Mouse (Mus musculus) gastrocnemius, postnatal 25 days (tissue): ENCODE results near the gene Wscd2. TPM values are rescaled to one million over a fixed set of nuclear protein-coding genes. Genes with fewer than 3 reads are reported as not detected.
A peak's percentile ranks its signal among the peaks of the same experiment; 100 is the strongest.
"Not testable (repeated sequence)": the region's sequence is repeated elsewhere in the genome, so short reads cannot be mapped to it uniquely, and the experiment has no call there.

Experiments used
- DNase-seq: peaks from one replicate; pipeline ENCODE4 v3.0.0; 2022
- total RNA-seq, 2 experiments: library from RNA; stranded (reverse); gene quantifications; 1 replicate in 1 of 2; 2 replicates in 1 of 2; pipeline ENCODE4 v1.2.3; 2021

The Wscd2 gene
- total RNA-seq, 2 experiments from 2014 or later = 0.31 to 0.46 TPM

DNA sequence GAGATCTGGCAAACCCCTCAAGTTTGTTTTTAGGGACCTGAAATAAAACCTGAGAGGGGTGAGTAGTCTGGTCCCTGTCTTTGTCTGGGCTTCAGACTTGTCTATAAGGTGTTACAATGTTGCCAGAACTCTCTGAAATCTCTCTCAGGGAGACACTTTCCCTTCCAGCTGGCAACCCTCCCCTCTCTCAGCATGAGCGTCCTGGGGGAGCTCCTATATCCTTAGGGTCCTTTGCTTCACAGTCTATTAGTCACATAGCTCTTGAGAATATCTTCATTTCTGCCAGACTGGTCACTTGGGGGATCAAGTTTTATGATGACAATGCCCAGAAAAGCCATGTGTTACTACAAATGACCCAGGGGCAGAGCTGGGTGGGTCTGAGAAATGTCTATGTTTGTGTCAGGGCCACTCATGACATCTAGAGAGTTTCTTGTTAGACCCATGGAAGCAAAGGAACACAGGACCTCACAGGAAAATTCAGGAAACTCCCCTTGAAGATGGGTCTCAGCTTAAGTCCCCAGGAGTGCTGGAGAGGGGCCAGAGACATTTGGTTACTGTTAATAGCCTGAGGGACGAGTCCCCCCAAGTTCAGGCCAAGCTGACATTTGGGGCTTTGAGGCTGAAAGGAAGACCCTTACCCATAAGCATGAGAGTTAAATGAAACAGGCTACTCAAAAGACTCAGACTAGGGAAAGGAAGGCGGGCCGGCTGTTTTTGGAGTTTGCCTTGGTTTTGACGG lies 93.5 kb downstream of the Wscd2 start:
- DNase-seq = no peak

DNA sequence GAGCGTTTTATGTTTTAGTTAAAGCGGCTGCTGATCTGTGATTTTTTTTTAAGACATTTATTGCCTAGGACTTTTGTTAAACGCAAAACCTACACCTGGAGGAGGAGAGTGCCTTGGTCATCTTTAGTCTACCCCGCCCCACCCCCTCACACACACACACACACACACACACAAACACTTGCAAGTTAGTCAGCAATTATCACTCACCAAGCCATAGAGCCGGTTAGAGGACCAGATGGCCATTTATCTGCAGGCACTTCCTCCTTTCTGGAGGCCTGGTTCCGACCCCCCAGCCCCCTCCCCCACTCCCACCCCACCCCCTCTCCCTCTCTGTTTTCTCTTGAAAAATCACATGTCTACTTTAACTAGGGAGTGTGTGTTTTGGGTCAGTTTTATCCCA lies 94.3 kb downstream of the Wscd2 start:
- DNase-seq = no peak

DNA sequence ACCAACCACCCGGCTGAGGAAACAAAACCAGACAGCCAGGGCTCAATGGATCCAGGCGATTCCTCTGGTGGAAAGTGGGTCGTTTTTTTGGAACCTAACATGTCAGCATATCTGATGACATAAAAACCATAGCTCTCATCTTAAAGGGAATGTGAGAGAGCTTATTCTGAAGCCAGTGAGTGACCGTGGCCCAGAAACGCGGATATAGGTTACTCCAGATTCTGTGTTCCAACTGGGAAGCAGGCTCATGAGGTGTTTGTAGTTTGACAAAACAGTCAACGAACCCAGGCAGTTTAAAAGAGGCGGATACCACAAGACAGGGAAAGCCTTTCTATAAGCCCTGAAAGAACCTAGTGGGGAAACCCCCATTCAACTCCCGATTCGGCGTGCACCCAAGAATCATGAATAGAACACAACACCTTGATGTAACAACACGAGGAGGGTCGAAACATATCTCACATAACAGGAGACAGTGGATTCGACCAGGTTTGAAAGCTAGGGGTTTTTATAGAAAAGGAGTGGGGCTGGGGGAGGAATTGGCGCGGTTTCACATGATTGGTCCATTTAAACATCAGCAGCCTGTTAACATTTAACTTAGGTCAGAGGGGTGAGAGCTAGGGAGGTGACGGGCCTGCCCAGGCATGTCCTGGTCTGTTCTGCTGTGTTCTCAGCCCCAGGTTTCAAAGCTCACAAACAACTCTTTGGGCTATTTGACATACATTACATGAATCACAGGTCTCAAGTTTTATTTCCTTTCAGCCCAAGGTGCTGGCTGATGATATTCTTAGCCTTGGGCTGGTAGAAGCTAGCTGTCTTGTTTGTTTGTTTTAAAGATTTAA lies 95.7 kb downstream of the Wscd2 start:
- not testable (repeated sequence) for DNase-seq

DNA sequence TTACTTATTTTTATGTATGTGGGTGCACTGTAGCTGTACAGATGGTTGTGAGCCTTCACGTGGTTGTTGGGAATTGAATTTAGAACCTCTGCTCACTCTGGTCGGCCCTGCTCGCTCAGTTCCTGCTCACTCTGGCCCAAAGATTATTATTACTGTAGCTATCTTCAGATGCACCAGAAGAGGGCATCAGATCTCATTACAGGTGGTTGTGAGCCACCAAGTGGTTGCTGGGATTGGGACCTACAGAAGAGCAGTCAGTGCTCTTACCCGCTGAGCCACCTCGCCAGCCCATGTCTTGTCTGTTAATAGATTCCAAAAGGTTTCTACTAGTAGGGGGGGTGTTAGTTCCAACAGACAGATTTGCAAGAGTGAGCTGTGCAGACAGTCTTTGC lies 96.3 kb downstream of the Wscd2 start:
- not testable (repeated sequence) for DNase-seq

DNA sequence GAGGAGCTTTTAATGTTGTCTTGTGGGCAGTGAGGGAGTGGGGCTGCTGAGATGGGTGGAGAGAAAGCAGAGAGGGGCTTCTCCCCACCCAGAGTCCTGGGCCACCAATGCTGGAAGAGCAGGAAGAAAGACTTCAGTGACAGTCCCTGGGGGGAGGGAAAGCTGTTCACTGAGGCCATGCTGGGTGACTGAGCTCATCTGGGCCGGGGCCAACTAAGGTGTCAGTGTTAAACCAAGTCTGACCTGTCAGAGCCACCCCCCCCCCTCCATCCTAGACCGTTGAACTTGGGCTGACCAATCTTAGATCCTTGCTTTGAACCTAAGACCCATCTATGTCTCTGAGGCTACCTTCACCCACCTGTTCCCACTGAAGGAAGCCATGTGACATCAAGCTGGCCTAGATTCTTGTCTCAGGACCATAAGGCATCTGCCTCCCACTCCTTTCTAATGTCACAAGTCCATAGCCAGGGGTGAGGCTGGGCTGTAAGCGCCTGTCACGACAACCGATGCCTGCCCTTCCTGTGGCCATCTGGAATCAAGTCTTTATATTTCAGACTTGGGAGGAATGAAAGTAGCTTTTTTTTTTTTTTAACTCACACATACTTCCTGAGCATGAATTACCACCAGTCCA lies 100.0 kb downstream of the Wscd2 start:
- no peak for DNase-seq

DNA sequence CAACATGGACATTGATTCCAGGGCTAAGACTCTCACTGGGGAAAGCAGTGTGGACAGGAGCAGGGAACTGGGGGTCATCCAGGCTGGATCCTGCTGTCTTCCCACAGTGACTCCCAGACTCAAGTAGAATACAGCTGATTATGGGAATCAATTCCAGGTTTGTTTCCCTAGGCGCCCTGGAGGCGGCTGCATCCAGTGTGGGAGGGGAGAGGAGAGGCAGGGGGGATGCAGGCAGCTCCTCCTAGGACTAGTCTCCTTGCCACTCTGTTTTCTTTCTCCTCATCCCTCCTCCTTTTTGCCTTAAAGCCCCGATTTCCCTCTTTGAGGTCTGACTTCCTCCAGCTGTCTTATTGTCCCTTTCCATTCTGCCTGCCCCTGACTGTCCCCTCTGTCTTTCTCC lies 101.0 kb downstream of the Wscd2 start:
- no peak for DNase-seq

DNA sequence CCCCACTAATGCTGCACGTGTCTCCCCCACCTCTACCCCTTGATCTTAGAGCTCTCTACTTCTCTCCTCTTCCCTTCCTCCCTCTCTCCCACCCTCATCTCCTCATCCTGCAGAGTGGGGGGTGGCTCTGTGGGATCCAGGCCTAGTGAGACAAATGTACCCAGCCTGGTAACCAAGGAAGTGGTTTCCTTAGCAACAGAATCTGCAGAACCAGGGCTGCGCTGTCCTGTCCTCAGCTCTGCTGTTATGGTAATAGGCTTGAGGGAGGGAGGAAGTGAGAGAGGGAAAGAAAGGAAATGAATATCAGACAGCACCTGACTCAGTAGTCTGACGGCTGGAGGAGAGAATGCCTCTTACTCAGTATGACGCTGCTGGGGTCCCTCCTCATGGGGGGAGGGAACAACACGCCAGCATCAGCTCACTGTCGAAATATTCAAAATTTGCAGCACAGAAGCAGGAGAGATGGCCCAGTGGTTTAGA lies 101.7 kb downstream of the Wscd2 start:
- no peak for DNase-seq

DNA sequence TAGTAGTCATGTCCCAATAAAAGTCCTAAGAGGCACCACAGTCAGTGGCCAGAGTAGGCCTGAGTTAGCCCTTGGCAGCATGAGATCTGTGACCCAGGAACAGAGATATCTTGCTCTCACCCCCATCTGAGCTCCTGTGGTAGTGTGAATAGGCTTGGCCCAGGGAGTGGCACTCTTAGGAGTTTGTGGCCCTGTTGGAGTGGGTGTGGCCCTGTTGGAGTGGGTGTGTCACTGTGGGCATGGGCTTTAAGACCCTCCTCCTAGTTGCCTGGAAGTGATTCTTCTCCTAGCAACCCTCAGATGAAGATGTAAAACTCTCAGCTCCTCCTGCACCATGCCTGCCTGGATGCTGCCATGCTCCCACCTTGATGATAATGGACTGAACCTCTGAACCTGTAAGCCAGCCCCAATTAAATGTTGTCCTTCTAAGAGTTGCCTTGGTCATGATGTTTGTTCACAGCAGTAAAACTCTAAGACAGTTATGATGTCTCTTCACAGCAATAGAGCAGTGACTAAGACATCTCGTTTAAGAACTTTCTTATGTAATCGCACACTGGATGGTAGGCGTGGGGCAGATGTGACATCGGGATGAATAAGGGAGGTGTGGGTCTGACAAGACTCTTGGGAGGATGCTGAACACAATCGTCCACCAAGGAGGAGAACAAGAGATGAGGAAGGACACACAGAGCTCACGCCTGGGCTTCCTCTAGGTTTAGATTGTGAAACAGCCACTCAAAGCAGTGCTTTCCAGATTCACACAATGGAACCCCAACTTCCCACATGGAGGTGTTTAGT lies 104.0 kb downstream of the Wscd2 start:
- DNase-seq = no peak

DNA sequence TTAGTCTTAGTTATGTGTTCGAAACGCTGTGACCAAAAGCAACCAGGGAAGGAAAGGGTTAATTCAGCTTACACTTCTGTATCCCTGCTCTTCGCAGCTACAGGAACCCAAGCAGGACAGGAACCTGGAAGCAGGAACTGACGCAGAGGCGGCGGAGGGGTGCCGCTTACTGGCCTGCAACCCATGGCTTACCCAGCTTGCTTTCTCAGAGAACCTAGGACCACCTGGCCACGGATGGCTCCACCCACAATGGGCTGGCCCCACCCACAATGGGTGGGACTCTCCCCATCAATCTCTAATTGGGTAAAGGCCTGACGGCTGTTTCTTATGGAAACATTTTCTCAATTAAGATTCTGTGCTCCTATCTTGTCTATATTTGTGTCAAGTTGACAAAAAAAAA lies 106.1 kb downstream of the Wscd2 start:
- DNase-seq = no peak

DNA sequence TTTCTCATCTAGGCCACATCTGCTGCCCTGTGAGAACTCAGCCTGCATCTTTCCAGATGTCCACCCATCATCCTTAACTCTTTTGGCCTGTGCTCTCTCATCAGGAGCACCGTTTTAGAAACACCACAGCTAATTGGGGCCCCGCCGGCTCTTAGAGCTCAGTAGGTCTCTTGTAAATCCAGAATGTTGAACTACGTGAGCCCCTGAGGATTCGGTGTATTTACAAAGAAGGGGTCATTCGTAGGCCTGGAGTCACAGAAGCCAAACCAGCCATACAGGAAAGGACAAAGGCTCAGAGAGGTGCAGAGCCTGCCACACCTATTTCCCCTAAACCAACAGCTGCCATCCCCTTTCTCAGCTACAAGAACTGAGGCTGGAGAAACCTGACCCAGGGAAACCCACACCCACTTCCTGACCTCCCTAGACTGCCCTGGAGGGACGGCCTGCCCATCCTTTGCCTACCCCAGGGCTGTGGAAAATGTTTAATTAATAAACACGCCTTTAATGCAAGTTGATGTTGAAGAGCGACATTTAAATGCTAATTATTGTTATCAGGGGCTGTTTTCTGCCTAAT lies 106.7 kb downstream of the Wscd2 start:
- DNase-seq = no peak

DNA sequence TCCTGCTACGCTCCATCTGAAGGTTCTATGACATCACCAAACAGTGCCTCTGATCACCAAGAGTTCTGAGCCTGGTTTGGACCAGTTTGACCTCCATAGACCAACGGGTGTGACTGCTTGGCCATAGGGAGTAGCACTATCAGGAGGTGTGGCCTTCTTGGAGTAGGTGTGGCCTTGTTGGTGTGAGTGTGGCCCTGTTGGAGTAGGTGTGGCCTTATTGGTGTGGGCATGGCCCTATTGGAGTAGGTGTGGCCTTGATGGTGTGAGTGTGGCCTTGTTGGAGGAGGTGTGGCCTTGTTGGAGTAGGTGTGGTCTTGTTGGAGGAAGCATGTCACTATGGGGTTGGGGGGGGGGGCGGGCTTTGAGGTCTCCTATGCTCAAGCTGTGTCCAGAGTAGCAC lies 110.0 kb downstream of the Wscd2 start:
- no peak for DNase-seq

DNA sequence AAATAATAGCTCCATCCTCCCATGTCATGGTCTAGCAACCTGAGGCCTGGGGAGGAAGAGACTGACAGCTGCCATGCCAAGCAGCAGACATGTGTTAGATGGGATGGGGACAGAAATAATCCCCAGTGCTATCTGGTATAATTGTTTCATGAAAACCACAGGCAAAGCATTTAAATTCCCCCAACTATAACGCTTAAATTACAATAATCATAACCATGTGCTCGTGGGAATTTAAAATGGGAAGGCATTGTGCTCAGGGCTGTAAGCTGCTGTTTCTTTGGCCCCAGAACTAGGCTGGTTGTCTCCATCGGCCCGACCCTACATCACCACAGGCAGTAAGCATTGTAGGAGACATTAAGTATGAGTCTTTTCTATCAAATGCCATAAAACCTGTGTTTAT lies 110.7 kb downstream of the Wscd2 start:
- no peak for DNase-seq

DNA sequence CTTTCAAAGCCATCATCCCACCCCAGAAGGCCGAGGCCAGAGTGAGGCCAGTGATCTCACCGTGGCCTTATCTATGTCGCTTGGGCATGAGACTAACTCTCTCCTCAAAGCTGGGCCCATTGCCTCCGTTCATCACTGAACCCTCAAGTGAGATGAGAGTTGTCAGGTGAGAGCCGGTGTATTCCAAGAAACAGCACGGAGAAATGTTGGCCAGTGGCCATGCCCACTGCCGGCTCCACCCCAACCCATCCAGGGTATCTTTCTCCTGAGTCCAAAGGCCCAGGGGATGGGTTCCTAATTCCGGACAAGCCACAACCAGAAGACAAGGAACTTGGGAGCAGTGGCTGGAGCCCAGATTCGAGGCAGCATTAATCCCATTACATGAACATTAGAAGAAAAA lies 113.3 kb downstream of the Wscd2 start:
- DNase-seq = no peak

DNA sequence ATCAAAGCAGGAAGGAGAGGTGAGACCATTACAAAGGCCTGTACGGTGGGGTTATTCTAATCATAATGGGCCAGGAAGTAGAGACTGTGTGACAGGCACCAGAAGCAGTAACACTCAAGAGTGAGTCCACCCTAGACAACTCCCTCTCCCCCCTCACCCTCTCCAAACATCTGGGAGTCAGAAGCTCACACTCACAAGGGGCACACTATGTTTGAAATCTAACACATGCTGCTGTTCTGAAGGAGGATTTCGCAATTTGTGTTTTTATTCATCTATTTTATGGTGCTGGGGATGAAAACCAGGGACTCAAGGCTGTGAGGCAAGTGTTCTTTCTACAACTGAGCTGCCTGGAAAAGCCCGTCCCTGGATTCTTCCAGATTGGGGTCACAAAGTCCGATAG lies 114.6 kb downstream of the Wscd2 start:
- DNase-seq = no peak

DNA sequence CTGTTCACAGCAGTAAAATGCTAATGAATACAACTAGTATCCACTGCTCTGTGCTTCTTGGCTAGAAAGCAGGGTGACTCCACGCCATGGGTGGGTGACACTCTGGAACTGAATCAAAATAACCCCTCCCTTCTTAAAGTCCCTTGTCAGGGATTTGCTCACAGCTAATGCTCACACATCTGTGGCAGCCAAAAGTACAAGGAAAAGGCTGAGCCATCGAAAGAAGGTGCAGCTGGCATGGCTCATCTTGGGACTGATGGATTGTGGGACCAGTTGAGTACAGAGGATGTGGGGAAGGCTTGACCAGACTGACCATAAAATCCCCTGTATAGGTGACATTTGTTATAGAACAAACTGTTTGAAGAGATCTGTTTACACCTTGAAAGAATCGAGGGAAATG lies 116.0 kb downstream of the Wscd2 start:
- no peak for DNase-seq

DNA sequence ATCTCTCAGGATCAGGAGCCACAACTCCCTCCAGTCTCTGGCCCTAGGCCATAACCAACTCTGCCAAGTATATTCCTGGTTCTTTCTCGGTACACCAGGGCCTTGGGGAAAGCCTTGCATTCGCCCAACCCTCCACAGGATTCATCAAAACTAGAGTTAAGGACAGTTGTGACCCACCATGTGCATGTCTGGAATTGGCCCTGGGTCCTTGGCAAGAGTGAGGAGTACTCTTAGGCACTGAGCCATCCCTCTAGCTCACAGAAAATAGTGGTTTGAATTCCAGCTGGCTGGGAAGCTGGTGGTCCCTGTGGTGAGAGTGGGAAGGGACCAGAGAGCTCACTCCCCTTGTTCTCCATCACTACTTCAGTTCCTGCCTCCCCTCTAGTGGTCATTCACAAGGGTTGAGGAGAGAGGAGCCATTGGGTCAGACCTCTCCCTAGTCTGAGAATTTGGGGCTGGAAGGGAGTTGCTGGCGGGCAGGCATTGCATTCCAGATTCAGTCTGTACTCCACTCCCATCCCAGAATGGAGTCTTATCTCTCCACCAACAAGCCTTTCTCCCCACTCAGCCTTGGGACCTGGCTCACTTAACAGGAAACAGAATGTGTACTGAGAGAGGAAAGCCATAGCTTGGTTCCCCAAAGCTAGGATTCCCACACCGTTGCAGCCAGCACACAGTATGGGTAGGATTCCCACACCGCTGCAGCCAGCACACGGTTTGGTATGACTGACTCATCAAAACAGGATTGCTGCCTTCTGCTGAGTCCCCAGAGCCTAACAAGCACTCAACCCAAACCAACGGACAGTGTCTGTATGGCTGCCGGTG lies 117.0 kb downstream of the Wscd2 start:
- DNase-seq = peak; percentile 55

DNA sequence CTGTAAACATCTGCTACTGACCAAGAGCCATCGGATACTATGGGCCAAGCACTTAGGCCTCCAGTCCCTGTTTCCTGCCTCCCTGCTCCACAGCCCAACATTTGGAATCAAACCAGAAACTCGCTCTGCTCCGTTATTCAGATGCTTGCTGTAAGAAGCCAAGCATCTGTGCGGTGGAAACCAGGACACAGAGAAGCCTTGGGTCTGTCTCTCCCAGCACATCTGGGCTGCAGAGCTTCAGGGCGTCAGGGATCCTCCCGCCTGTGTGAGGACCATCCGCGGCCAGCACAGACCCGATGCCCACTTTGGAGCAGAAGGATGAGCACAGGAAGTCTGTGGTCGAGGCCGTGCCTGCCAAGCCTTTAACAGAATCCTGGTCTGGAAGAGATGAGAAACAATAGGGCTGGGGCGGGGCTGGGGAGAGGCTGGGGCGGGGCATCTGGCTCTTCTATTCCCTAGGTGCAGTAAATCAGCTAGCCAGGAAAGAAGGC lies 117.9 kb downstream of the Wscd2 start:
- DNase-seq = peak; percentile 64

DNA sequence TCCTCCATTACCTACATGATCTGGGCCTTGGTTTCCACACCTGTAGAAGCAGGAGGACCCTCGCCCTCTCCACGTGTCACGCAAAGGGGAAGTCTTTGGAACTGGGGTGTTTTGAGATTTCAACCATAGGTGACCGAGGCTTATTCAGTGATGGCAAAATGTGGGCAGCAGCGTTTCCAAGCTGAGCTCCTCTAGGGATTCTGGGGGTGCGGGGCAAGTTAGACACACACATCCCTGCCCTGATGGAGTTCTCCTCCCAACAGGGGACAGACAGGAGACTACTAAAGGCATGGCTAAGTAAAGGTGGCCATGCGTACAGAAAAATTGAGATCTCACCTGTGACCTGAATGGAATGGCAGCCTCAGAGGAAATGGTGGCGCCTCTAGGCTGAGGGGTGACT lies 118.4 kb downstream of the Wscd2 start:
- no peak for DNase-seq

DNA sequence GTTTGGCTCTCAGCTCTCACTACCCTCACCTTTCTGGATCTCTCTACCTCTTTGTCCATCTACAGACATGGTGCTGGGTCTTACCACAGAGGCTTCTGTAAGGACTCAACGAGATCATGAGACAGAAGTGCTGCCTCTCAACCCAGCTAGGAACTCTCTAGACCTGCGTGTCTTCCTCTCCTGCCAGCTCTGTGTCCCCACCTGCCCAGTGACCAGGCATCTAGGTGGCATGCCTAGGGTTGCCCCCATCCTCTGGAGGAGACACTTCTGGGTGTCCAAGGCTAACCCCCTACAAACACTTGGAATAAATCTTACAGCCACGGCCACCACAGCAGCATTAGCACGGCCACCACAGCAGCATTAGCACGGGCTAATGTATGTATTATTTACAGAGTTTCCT lies 119.8 kb downstream of the Wscd2 start:
- no peak for DNase-seq

DNA sequence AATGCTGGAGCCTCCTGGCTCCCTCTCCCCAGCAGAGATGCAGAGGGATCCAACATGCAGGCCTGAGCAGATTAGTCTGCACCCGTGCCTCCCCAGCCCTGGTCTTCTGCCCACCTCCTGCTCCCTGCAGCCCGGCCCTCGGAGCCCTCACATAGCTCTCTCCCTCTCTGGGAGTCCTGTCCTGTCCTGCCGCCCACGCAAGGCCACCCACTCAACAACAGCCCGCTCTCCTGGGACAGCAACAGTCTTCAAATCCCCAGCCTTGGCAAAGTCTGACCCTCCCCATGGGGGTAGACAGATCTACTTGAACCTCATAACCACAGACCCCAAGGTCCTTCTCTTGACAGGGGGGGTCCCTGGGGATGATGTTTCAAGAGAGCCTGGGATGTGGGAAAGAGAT lies 120.4 kb downstream of the Wscd2 start:
- no peak for DNase-seq

DNA sequence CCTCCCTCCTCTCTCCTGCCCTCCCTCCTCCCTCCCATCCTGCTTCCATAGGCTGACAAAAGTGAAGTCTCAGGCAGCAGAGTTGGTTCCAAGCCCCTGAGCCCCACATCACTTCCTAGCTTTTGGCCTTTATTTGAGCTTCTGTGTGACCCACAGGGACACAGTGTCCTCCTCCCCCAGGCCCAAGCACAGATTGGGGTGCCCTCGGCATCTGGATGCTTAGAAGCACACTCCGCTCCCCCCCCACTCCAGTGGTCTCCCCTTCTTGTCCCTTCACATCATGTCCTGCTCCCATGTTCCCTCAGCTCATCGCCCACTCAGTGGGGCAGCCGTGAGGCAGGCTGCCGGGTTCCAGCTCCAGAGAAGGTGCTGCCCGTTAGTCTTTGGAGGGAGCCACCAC lies 121.0 kb downstream of the Wscd2 start:
- DNase-seq = no peak
